Mouse (Mus musculus) CH12.LX (cell line): ENCODE measurements around the gene Slfn14. TPM values are rescaled to one million over a fixed set of nuclear protein-coding genes. Genes with fewer than 3 reads are reported as not detected.
"Not testable (repeated sequence)": the region's sequence is repeated elsewhere in the genome, so short reads cannot be mapped to it uniquely, and the experiment has no call there.

Experiments
- DNase-seq: peaks from one replicate; pipeline ENCODE4 v3.0.0-alpha.2; 2013; ENCODE audit errors: extremely low read depth
- H3K27ac ChIP-seq: 2 replicates; pipeline ENCODE4 v1.5.1; 2012; ENCODE audit warnings: low read depth, mild to moderate bottlenecking, control low read depth, moderate library complexity; ENCODE audit not compliant: insufficient read depth
- H3K27me3 ChIP-seq: replicated peaks from 2 replicates; pipeline ENCODE3; 2012; ENCODE audit warnings: inconsistent platforms
- H3K36me3 ChIP-seq, 2 experiments: replicated peaks in 1 of 2; 2 replicates each; pipeline versions ENCODE3 to v1.6.1; 2012; ENCODE audit warnings: inconsistent platforms in 1 of 2, low read length in 1 of 2, mild to moderate bottlenecking in 1 of 2, mixed read lengths in 1 of 2, moderate library complexity in 1 of 2; ENCODE audit not compliant: control insufficient read depth in 1 of 2, insufficient read depth in 1 of 2
- H3K4me1 ChIP-seq, 2 experiments: 2 replicates each; pipeline ENCODE4 v1.6.1; 2012; ENCODE audit warnings: inconsistent platforms in 1 of 2, moderate library complexity in 1 of 2; ENCODE audit not compliant: insufficient read depth in 2 of 2, control insufficient read depth in 1 of 2
- H3K4me2 ChIP-seq: 2 replicates; pipeline ENCODE4 v1.6.1; 2012; ENCODE audit warnings: low read depth, mild to moderate bottlenecking, control low read depth; ENCODE audit not compliant: poor library complexity, insufficient read depth, severe bottlenecking
- H3K4me3 ChIP-seq, 3 experiments: fragments of 150-350 bp in 1 of 3; sonication (generic) in 1 of 3; replicated peaks in 1 of 3; 2 replicates each; pipeline versions ENCODE3 to v1.5.1; 2011 to 2012; ENCODE audit warnings: low read depth in 2 of 3, low read length in 2 of 3, mild to moderate bottlenecking in 2 of 3, moderate library complexity in 2 of 3, control low read depth in 1 of 3, improper control_type of control experiment in 1 of 3, inconsistent platforms in 1 of 3, mixed read lengths in 1 of 3; ENCODE audit not compliant: poor library complexity in 1 of 3
- H3K79me2 ChIP-seq: replicated peaks from 2 replicates; pipeline ENCODE4 v1.6.1; 2012; ENCODE audit warnings: mild to moderate bottlenecking, moderate library complexity; ENCODE audit not compliant: control insufficient read depth, poor library complexity, insufficient read depth, severe bottlenecking; ENCODE audit errors: extremely low read depth
- H3K9ac ChIP-seq: 2 replicates; pipeline ENCODE4 v1.6.1; 2012; ENCODE audit warnings: low read depth, mild to moderate bottlenecking, control low read depth, moderate library complexity; ENCODE audit not compliant: insufficient read depth
- H3K9me3 ChIP-seq: replicated peaks from 2 replicates; pipeline ENCODE3; 2012; ENCODE audit warnings: low read length, inconsistent platforms, mixed read lengths
- BHLHE40 ChIP-seq: IDR thresholded peaks from 2 replicates; pipeline ENCODE4 v1.6.1; 2011; ENCODE audit warnings: mild to moderate bottlenecking, low read depth, low read length, improper control_type of control experiment
- CTCF ChIP-seq, 2 experiments: IDR thresholded peaks in 1 of 2; conservative IDR thresholded peaks in 1 of 2; 2 replicates each; pipeline ENCODE4 v1.5.1; 2011 to 2012; ENCODE audit warnings: low read depth in 2 of 2, low read length in 2 of 2, improper control_type of control experiment in 1 of 2, inconsistent platforms in 1 of 2, mild to moderate bottlenecking in 1 of 2, moderate library complexity in 1 of 2
- ELF1 ChIP-seq: IDR thresholded peaks from 2 replicates; pipeline ENCODE4 v1.6.1; 2014; ENCODE audit warnings: low read depth, mild to moderate bottlenecking, inconsistent platforms, low read length, improper control_type of control experiment
- HCFC1 ChIP-seq: IDR thresholded peaks from 2 replicates; pipeline ENCODE4 v1.6.1; 2012; ENCODE audit warnings: low read depth, mild to moderate bottlenecking, inconsistent platforms, low read length, improper control_type of control experiment
- JUN ChIP-seq: IDR thresholded peaks from 2 replicates; pipeline ENCODE4 v1.6.1; 2011; ENCODE audit warnings: low read depth, mild to moderate bottlenecking, low read length, improper control_type of control experiment, moderate library complexity; ENCODE audit not compliant: insufficient read depth
- JUND ChIP-seq: conservative IDR thresholded peaks from 2 replicates; pipeline ENCODE4 v1.6.1; 2011; ENCODE audit warnings: low read depth, low read length, improper control_type of control experiment
- MYC ChIP-seq: IDR thresholded peaks from 2 replicates; pipeline ENCODE4 v1.6.1; 2011; ENCODE audit warnings: low read depth, mild to moderate bottlenecking, improper control_type of control experiment, low read length
- POLR2A ChIP-seq: IDR thresholded peaks from 2 replicates; pipeline ENCODE4 v1.6.1; 2011; ENCODE audit warnings: low read depth, mild to moderate bottlenecking, improper control_type of control experiment, low read length
- SIN3A ChIP-seq: IDR thresholded peaks from 2 replicates; pipeline ENCODE4 v1.6.1; 2012; ENCODE audit warnings: low read length, improper control_type of control experiment, inconsistent platforms
- UBTF ChIP-seq: IDR thresholded peaks from 2 replicates; pipeline ENCODE4 v1.6.1; 2012; ENCODE audit warnings: low read depth, mild to moderate bottlenecking, inconsistent platforms, low read length, improper control_type of control experiment, moderate library complexity
- USF1 ChIP-seq: IDR thresholded peaks from 2 replicates; pipeline ENCODE4 v1.6.1; 2014; ENCODE audit warnings: low read depth, mild to moderate bottlenecking, inconsistent platforms, low read length, improper control_type of control experiment
- USF2 ChIP-seq: conservative IDR thresholded peaks from 2 replicates; pipeline ENCODE4 v1.6.1; 2011; ENCODE audit warnings: low read depth, low read length, improper control_type of control experiment
- ZMIZ1 ChIP-seq: IDR thresholded peaks from 2 replicates; pipeline ENCODE4 v1.6.1; 2012; ENCODE audit warnings: low read depth, mild to moderate bottlenecking, inconsistent platforms, low read length, improper control_type of control experiment
- dilution Hi-C: fragments of 300-500 bp; cut with MboI; formaldehyde crosslinking; loops from 2 replicates; pipeline ENCODE4 v1.14.3; 2020; ENCODE audit warnings: low sequenced_read_pairs; ENCODE audit not compliant: extremely low pct_unique_long_range_greater_than_20kb, extremely low pct_ligation_motif_present
- in situ Hi-C: fragments of 300-500 bp; cut with MboI; formaldehyde crosslinking; loops from 3 replicates; pipeline ENCODE4 v1.14.3; 2019; ENCODE audit warnings: low sequenced_read_pairs, low pct_ligation_motif_present, low pct_unique_long_range_greater_than_20kb, mixed read lengths
- polyA plus RNA-seq: library from polyadenylated mRNA; unstranded; fragments of >175 nt; gene quantifications from 2 replicates; pipeline ENCODE4 v1.2.1, GENCODE M21; 2012; ENCODE audit warnings: low read depth; ENCODE audit not compliant: insufficient read length
- total RNA-seq, 2 experiments: library from RNA; depleted of rRNA; stranded (reverse); fragments of 300-350 nt in 1 of 2; fragments of >200 nt in 1 of 2; gene quantifications; 2 replicates each; pipeline ENCODE4 v1.2.3; 2012 to 2014

Slfn14 gene
- total and polyA plus RNA-seq, 3 experiments: not detected

- Histone ChIP-seq H3K27ac (no peak overlapping the region), H3K79me2 (peaks cover 40% of the 10 kb centered on the region), H3K4me3 (no peak overlapping the region), H3K27me3 (no peaks in the 10 kb centered on the region), H3K4me2 (no peak overlapping the region), H3K4me1 (peaks cover 10 to 39% of the 10 kb centered on the region in 2 experiments), H3K36me3 (peaks cover 55 to 71% of the 10 kb centered on the region in 2 experiments), H3K9ac (no peak overlapping the region), H3K9me3 (no peaks in the 10 kb centered on the region)
- DNase-seq: peak; percentile 60
- TF ChIP-seq BHLHE40 (peak; percentile 46; the same call in 1 of the 2 replicates), JUND (no peak), USF2 (peak; percentile 54; the same call in 1 of the 2 replicates), USF1 (peak; percentile 42)
- in situ Hi-C loops (no loop called here), dilution Hi-C loops (no loop called here)
These were observed 46.7 kb downstream of the Slfn14 start for GRCm38 (mm10) chr11:83239811-83240210.

GRCm38 (mm10) chr11:83238389-83238788 is 48.1 kb downstream of the Slfn14 start:
- dilution Hi-C loops (no loop called here), in situ Hi-C loops (no loop called here)
- H3K79me2 ChIP-seq: peaks cover 46% of the 10 kb centered on the region
- no peak overlapping the region for H3K27ac ChIP-seq
- no peak overlapping the region for H3K4me2 ChIP-seq
- no peak for DNase-seq
- H3K4me3 ChIP-seq: no peak overlapping the region
- H3K9ac ChIP-seq: no peak overlapping the region
- H3K36me3 ChIP-seq: peaks cover 47 to 62% of the 10 kb centered on the region in 2 experiments
- H3K27me3 ChIP-seq: no peaks in the 10 kb centered on the region
- peaks cover 10 to 42% of the 10 kb centered on the region in 2 experiments for H3K4me1 ChIP-seq
- no peaks in the 10 kb centered on the region for H3K9me3 ChIP-seq
- TF ChIP-seq HCFC1 (no peak), ELF1 (no peak), SIN3A (no peak), UBTF (no peak), ZMIZ1 (no peak), JUN (no peak), CTCF (conservative IDR thresholded peaks at IDR 0.05 in 1 of 2, IDR thresholded peaks at IDR 0.05 in 1 of 2; ENCODE audit: low read depth in 2 of 2, low read length in 2 of 2) (no peak), MYC (no peak)

DNA sequence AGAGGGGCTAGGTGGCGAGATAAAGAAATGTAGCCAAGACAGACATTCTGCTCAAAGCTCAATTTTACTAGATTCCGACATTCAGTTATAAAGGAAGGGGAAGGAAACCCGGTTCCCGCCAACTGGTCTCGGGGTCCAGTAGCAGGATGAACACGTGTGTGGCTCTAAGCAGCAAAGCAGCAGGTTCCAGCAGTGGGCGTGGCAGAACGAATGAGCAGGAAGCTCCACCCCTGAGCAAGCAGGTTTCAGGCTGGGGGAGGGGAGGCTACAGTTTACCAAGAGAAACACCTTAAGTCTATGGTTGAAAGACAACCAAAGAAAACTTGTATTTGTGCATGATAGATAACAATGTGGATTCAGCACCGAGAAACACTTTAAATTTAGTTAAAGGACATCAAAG is 49.1 kb downstream of the Slfn14 start:
- in situ Hi-C loops: not testable (repeated sequence)

GRCm38 (mm10) chr11:83233621-83234020 is 52.9 kb downstream of the Slfn14 start:
- in situ Hi-C loops, H3K4me3 ChIP-seq, H3K4me2 ChIP-seq, dilution Hi-C loops, H3K9me3 ChIP-seq, H3K27me3 ChIP-seq, DNase-seq, H3K9ac ChIP-seq, H3K27ac ChIP-seq: not testable (repeated sequence)
- Histone ChIP-seq H3K4me1 (peaks cover 5 to 49% of the 10 kb centered on the region in 2 experiments), H3K36me3 (peaks cover 44 to 57% of the 10 kb centered on the region in 2 experiments), H3K79me2 (peaks cover 61% of the 10 kb centered on the region)

More for the DNA sequence above, 49.1 kb downstream of the Slfn14 start:
- not testable (repeated sequence) for DNase-seq, H3K27ac ChIP-seq, H3K4me2 ChIP-seq, H3K9me3 ChIP-seq
- H3K4me1 ChIP-seq: peaks cover 10 to 42% of the 10 kb centered on the region in 2 experiments
- 0 out of 2 replicates have a peak, but pooled peaks have one; percentile 9 for TF ChIP-seq POLR2A
- TF ChIP-seq, all 38 proteins: peak for 1; not testable (repeated sequence) for 37
- H3K27me3 ChIP-seq, H3K4me3 ChIP-seq, H3K9ac ChIP-seq, dilution Hi-C loops: not testable (repeated sequence)
- peaks cover 52% of the 10 kb centered on the region for H3K79me2 ChIP-seq
- H3K36me3 ChIP-seq: peaks cover 40 to 52% of the 10 kb centered on the region in 2 experiments
